In the genomic region with DNA sequence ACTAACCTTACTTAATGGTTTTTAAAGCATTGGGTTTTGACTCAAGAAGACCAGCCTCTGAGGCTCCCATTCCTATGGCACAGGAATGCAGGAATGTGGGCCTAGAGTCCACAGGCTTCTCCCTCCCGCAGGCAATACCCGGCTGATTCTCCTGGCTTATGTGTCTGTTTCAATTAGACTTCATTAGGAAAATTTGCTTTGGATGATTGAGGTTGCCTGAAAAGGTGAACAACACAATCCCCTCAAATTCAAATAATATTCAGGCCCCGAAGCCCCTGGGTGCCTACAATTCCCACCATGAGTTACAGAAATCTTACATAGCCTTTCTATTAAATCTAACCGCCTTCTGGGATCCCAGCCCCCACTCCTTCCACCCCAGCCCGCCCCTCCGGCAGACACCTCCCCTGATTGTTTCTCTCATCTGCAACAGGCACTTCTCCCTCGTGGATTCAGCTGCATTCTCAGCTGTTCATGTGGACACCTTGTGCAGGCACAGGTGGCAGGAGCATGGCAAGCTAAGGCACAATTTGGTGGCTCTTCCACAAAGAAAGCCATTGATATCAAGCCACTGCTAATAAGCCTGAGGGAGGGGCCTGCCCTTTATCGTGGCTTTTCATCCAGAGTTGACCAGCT, we compare ENCODE assay signal across 10 mouse cellular contexts. TPM values are rescaled to one million over a fixed set of nuclear protein-coding genes. Genes with fewer than 3 reads are reported as not detected.
DNase-seq lines count a peak whose midpoint lies in the region; ATAC-seq lines count a peak whose summit lies in the region.
"Had no signal": no experiment of that assay in that cellular context is flagged by ENCODE, and none has a peak within 500 bp of the region (broad histone marks: within the 10 kb centered on the region; RNA-seq: fewer than 3 reads in every experiment).

No protein-coding gene starts in this region.

- WGBS in kidney, embryonic 15.5 days: 56% methylated on average over 8 of the region's 8 CpGs
- 52% methylated on average over 8 of the region's 8 CpGs for WGBS in forebrain, embryonic 10.5 days
- WGBS in limb, embryonic 10.5 days: 71% methylated on average over 8 of the region's 8 CpGs
- 58% methylated on average over 8 of the region's 8 CpGs for WGBS in neural tube, embryonic 13.5 days

- peaks cover 31% of the 10 kb centered on the region for H3K27me3 ChIP-seq in kidney, embryonic 15.5 days
- H3K27me3 ChIP-seq in forebrain, embryonic 10.5 days (ENCODE audit: poor library complexity, severe bottlenecking): peaks cover 36% of the 10 kb centered on the region
- peaks cover 29% of the 10 kb centered on the region for H3K27me3 ChIP-seq in limb, embryonic 10.5 days (ENCODE audit: low read depth, poor library complexity, severe bottlenecking)
- H3K27me3 ChIP-seq in neural tube, embryonic 13.5 days: peaks cover 32% of the 10 kb centered on the region

- H3K36me3 ChIP-seq in kidney, embryonic 15.5 days: peaks cover 26% of the 10 kb centered on the region
- peaks cover 82% of the 10 kb centered on the region for H3K36me3 ChIP-seq in forebrain, embryonic 10.5 days (replicated peaks)
- H3K36me3 ChIP-seq in limb, embryonic 10.5 days: peaks cover 74% of the 10 kb centered on the region
- H3K36me3 ChIP-seq in neural tube, embryonic 13.5 days: peaks cover 19% of the 10 kb centered on the region

- peak overlapping the region; percentile 58 for H3K4me2 ChIP-seq in kidney, embryonic 15.5 days
- H3K4me2 ChIP-seq in neural tube, embryonic 13.5 days: peak overlapping the region; percentile 73

- H3K27ac ChIP-seq in kidney, embryonic 15.5 days: no peak overlapping the region
- H3K27ac ChIP-seq in forebrain, embryonic 10.5 days: peak overlapping the region; percentile 69
- no peak overlapping the region for H3K27ac ChIP-seq in limb, embryonic 10.5 days
- peak overlapping the region; percentile 61; the same call in 1 of the 2 replicates for H3K27ac ChIP-seq in neural tube, embryonic 13.5 days (replicated peaks)

- H3K9me3 ChIP-seq in kidney, embryonic 15.5 days (replicated peaks): peaks cover 22% of the 10 kb centered on the region
- H3K9me3 ChIP-seq in forebrain, embryonic 10.5 days: peaks cover 36% of the 10 kb centered on the region
- peaks cover 8% of the 10 kb centered on the region for H3K9me3 ChIP-seq in limb, embryonic 10.5 days (replicated peaks)
- peaks cover 28% of the 10 kb centered on the region for H3K9me3 ChIP-seq in neural tube, embryonic 13.5 days

- peaks cover 45% of the 10 kb centered on the region for H3K4me1 ChIP-seq in kidney, embryonic 15.5 days
- H3K4me1 ChIP-seq in forebrain, embryonic 10.5 days: peaks cover 75% of the 10 kb centered on the region
- peaks cover 37% of the 10 kb centered on the region for H3K4me1 ChIP-seq in limb, embryonic 10.5 days
- H3K4me1 ChIP-seq in neural tube, embryonic 13.5 days (replicated peaks): peaks cover 48% of the 10 kb centered on the region

- DNase-seq in kidney, postnatal 4 days: no peak
- DNase-seq in forebrain, embryonic 10.5 days (ENCODE audit: extremely low spot score, low spot score): no peak
- no peak for DNase-seq in limb, embryonic 10.5 days (ENCODE audit: low spot score)
- DNase-seq in cerebellum, postnatal 4 days (ENCODE audit: low spot score in 2 of 2): no peak
- no peak for DNase-seq in left cerebral cortex, postnatal 4 days
- DNase-seq: adrenal gland, postnatal 36 days; gastrocnemius, postnatal 14 days had no signal

- no peak for ATAC-seq in kidney, embryonic 15.5 days (replicated peaks; ENCODE audit: low FRiP score)
- ATAC-seq in neural tube, embryonic 13.5 days (ENCODE audit: low read depth): no peak

- H3K9ac ChIP-seq in kidney, embryonic 15.5 days: no peak overlapping the region
- H3K9ac ChIP-seq in neural tube, embryonic 13.5 days: peak overlapping the region; percentile 68

- intact Hi-C loops in left cerebral cortex, postnatal 4 days (cut with DNase I): loop anchor here (5.0 to 10.0 kb wide), 2 partner anchors 214 to 556 kb away; a partner anchor contains a TSS

- peak overlapping the region; percentile 29 for H3K4me3 ChIP-seq in kidney, embryonic 15.5 days (replicated peaks)
- H3K4me3 ChIP-seq in forebrain, embryonic 10.5 days: peak overlapping the region; percentile 48
- H3K4me3 ChIP-seq in limb, embryonic 10.5 days: peak overlapping the region; percentile 45
- peak overlapping the region; percentile 39 for H3K4me3 ChIP-seq in neural tube, embryonic 13.5 days

RNA-seq across cellular contexts. Expression of a gene that starts 7.0 kb away (rescaled TPM):
- 1,546 and 1,642 TPM in 2 replicates for polyA plus RNA-seq in kidney, embryonic 15.5 days (2015; fragmentation: Nextera tagmentation; extraction: Ambion mirVana)
- 880 and 928 TPM in 2 replicates for polyA plus RNA-seq in forebrain, embryonic 10.5 days (2016; fragmentation: Nextera tagmentation; extraction: Ambion mirVana)
- polyA plus RNA-seq in limb, embryonic 10.5 days (2016; fragmentation: Nextera tagmentation; extraction: Ambion mirVana): 1,045 and 1,269 TPM in 2 replicates
- 1,617 and 1,631 TPM in 2 replicates for polyA plus RNA-seq in neural tube, embryonic 13.5 days (2015; fragmentation: Nextera tagmentation; extraction: Ambion mirVana)
- total RNA-seq in left cerebral cortex, postnatal 4 days (2021): 1,000 to 10,000 TPM; 1,551 to 1,677 TPM

RNA-seq across cellular contexts. Expression of a gene that starts 55.4 kb away (rescaled TPM):
- 13.1 and 15.7 TPM in 2 replicates for polyA plus RNA-seq in kidney, embryonic 15.5 days (2015; fragmentation: Nextera tagmentation; extraction: Ambion mirVana)
- polyA plus RNA-seq in forebrain, embryonic 10.5 days (2016; fragmentation: Nextera tagmentation; extraction: Ambion mirVana): 5.9 and 8.1 TPM in 2 replicates
- polyA plus RNA-seq in limb, embryonic 10.5 days (2016; fragmentation: Nextera tagmentation; extraction: Ambion mirVana): 14.9 and 15.2 TPM in 2 replicates
- 14.3 and 28.0 TPM in 2 replicates for polyA plus RNA-seq in neural tube, embryonic 13.5 days (2015; fragmentation: Nextera tagmentation; extraction: Ambion mirVana)
- total RNA-seq in left cerebral cortex, postnatal 4 days (2021): 1 to 10 TPM; 2.0 to 2.2 TPM
- polyA plus RNA-seq: testis, adult 2 months had no signal

Comparison
In these comparisons a context has a peak if more than half of its experiments do, and no peak if none do; other contexts are left out.
1. H3K27ac ChIP-seq: peak in forebrain, embryonic 10.5 days (single experiment) and neural tube, embryonic 13.5 days (single experiment); none in kidney, embryonic 15.5 days (single experiment) and limb, embryonic 10.5 days (single experiment).
2. Peak in every context shown above with its lines, with median percentiles within 50 percentile points of each other: H3K4me3 ChIP-seq.